Mouse (Mus musculus) kidney, embryonic 16.5 days (tissue): ENCODE measurements around the gene Prkcg. TPM values are rescaled to one million over a fixed set of nuclear protein-coding genes. Genes with fewer than 3 reads are reported as not detected.
"Not testable (repeated sequence)": the region's sequence is repeated elsewhere in the genome, so short reads cannot be mapped to it uniquely, and the experiment has no call there.

Source experiments
- ATAC-seq: fragments of 200-750 bp; cut with Nextera tagmentation; 2 replicates; pipeline ENCODE4 v1.8.0; 2017; ENCODE audit warnings: moderate TSS enrichment; ENCODE audit not compliant: low FRiP score, low TSS enrichment
- H3K27ac ChIP-seq: fragments of 300-500 bp; sonication (generic); 2 replicates; pipeline ENCODE4 v1.5.1; 2014; ENCODE audit warnings: low read length
- H3K27me3 ChIP-seq: fragments of 300-500 bp; sonication (generic); 2 replicates; pipeline ENCODE4 v1.6.1; 2014; ENCODE audit warnings: low read length, control low read depth, mixed read lengths; ENCODE audit not compliant: insufficient read depth
- H3K36me3 ChIP-seq: fragments of 300-500 bp; sonication (generic); 2 replicates; pipeline ENCODE4 v1.6.1; 2014; ENCODE audit warnings: low read length, control low read depth, mixed read lengths; ENCODE audit not compliant: insufficient read depth
- H3K4me1 ChIP-seq: fragments of 300-500 bp; sonication (generic); 2 replicates; pipeline ENCODE4 v1.6.1; 2014; ENCODE audit warnings: low read length, control low read depth, mixed read lengths; ENCODE audit not compliant: insufficient read depth
- H3K4me2 ChIP-seq: fragments of 300-500 bp; sonication (generic); replicated peaks from 2 replicates; pipeline ENCODE4 v1.6.1; 2014; ENCODE audit warnings: low read depth, low read length
- H3K4me3 ChIP-seq: fragments of 300-500 bp; sonication (generic); 2 replicates; pipeline ENCODE4 v1.5.1; 2014; ENCODE audit warnings: mild to moderate bottlenecking, low read length
- H3K9ac ChIP-seq: fragments of 300-500 bp; sonication (generic); replicated peaks from 2 replicates; pipeline ENCODE4 v1.6.1; 2014; ENCODE audit warnings: low read length
- H3K9me3 ChIP-seq: fragments of 300-500 bp; sonication (generic); 2 replicates; pipeline ENCODE4 v1.6.1; 2016; ENCODE audit warnings: low read length, control low read depth
- WGBS: fragments of 180-500 bp; shearing (Covaris S2); extraction: QIAGEN DNeasy Blood & Tissue Kit; methylation state at CpG from one replicate; pipeline ENCODE4 v1.1.7; 2014; 5-methylcytosine and 5-hydroxymethylcytosine counted together
- polyA plus RNA-seq: library from polyadenylated mRNA; unstranded; fragments of >200 nt; fragmentation: Nextera tagmentation; extraction: Ambion mirVana; gene quantifications from 2 replicates; pipeline ENCODE4 v1.2.1, GENCODE M21; 2015

Prkcg gene
- polyA plus RNA-seq, 1 experiment from 2014 or later = 0.14 TPM

- H3K27me3 ChIP-seq = no peaks in the 10 kb centered on the region
- no peak overlapping the region for H3K27ac ChIP-seq
- no peak overlapping the region for H3K9ac ChIP-seq
- H3K4me1 ChIP-seq = peaks cover 7% of the 10 kb centered on the region
- H3K36me3 ChIP-seq = no peaks in the 10 kb centered on the region
- H3K9me3 ChIP-seq = no peaks in the 10 kb centered on the region
- H3K4me2 ChIP-seq = no peak overlapping the region
- ATAC-seq = no peak
- no peak overlapping the region for H3K4me3 ChIP-seq
- 97% methylated on average over 5 of the region's 5 CpGs for WGBS
These were observed 2.9 kb upstream of the Prkcg start for GRCm38 (mm10) chr7:3286036-3286435.

GRCm38 (mm10) chr7:3287186-3287585, 1.8 kb upstream of the Prkcg start:
- no peak overlapping the region for H3K4me2 ChIP-seq
- no peak overlapping the region for H3K9ac ChIP-seq
- no peak overlapping the region for H3K4me3 ChIP-seq
- H3K4me1 ChIP-seq = peaks cover 16% of the 10 kb centered on the region
- WGBS = 77% methylated on average over 7 of the region's 7 CpGs
- no peak for ATAC-seq
- H3K9me3 ChIP-seq = no peaks in the 10 kb centered on the region
- H3K27ac ChIP-seq = no peak overlapping the region
- no peaks in the 10 kb centered on the region for H3K36me3 ChIP-seq
- H3K27me3 ChIP-seq = no peaks in the 10 kb centered on the region

DNA sequence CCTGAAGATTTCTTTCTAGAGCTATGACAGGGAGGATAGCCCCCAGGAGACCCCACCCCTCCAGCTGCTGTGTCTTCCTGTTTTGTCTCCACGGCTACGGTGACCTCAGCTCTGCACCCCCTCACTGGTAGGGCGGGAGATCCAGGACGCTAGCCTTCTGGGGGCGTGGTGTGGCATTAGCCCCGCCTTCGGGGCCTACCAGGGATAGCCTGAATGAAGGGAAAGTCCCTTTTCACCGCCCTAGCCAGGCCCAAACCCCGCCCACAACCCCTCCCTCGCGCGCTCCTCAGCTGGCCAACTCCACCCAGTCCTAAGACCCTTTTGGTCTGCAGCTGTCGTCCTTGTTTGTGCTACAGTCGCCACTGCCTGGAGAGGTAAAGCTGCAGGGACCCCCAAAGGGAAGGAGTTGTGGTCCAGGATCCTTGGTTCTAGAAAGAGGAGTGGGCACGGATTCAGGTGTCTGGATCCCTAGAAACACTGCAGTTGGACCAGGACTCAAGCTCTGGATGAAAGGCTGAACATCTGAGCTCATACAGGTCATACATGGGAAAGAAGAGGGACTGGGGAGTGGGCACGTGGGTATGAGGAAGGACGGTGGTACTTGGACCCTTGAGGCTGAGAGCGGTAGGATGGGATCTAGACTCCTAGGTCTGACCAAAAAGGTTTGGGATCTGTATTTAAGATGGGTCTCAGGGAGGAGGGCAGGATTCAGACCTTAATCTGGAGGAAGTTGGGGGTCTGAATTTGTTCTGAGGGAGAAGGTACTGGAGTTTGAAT, 1.5 kb downstream of the Prkcg start:
- Histone ChIP-seq H3K27ac (peak overlapping the region; percentile 90), H3K4me2 (peak overlapping the region; percentile 77), H3K27me3 (no peaks in the 10 kb centered on the region), H3K4me1 (peaks cover 24% of the 10 kb centered on the region), H3K9ac (peak overlapping the region; percentile 72), H3K4me3 (peak overlapping the region; percentile 52), H3K36me3 (peaks cover 6% of the 10 kb centered on the region; the same call in 1 of the 2 replicates), H3K9me3 (no peaks in the 10 kb centered on the region)
- peak; percentile 88 for ATAC-seq
- 2% methylated on average over 18 of the region's 18 CpGs for WGBS

GRCm38 (mm10) chr7:3291197-3291596, 2.2 kb downstream of the Prkcg start:
- no peak for ATAC-seq
- Histone ChIP-seq H3K9me3 (no peaks in the 10 kb centered on the region), H3K4me1 (peaks cover 24% of the 10 kb centered on the region), H3K27me3 (no peaks in the 10 kb centered on the region), H3K4me2 (peak overlapping the region; percentile 77), H3K27ac (peak overlapping the region; percentile 80), H3K9ac (peak overlapping the region; percentile 62), H3K36me3 (peaks cover 8% of the 10 kb centered on the region; the same call in 1 of the 2 replicates), H3K4me3 (peak overlapping the region; percentile 52)
- 28% methylated on average over 6 of the region's 6 CpGs for WGBS

- 69% methylated on average over 3 of the region's 3 CpGs for WGBS
- H3K27ac ChIP-seq = peak overlapping the region; percentile 80
- peaks cover 24% of the 10 kb centered on the region for H3K4me1 ChIP-seq
- H3K4me2 ChIP-seq = peak overlapping the region; percentile 77
- H3K27me3 ChIP-seq = no peaks in the 10 kb centered on the region
- H3K9me3 ChIP-seq = no peaks in the 10 kb centered on the region
- H3K4me3 ChIP-seq = peak overlapping the region; percentile 52
- ATAC-seq = no peak
- peak overlapping the region; percentile 62 for H3K9ac ChIP-seq
- peaks cover 12% of the 10 kb centered on the region for H3K36me3 ChIP-seq
These were observed 2.8 kb downstream of the Prkcg start for GRCm38 (mm10) chr7:3291764-3292163.

DNA sequence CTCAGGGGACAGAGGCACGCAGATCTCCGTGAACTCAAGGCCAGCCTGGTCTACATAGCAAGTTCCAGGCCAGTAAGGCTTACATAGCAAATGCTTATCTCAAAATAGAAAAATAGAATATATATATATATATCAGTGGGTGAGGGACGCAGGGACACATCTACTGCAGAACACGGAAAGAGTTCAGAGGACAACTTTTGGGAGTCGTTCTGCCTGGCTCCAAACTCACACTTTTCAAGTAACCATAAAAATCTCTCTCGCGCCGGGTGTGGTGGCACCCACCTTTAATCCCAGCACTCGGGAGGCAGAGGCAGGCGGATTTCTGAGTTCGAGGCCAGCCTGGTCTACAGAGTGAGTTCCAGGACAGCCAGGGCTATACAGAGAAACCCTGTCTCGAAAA, 3.3 kb downstream of the Prkcg start:
- peaks cover 17% of the 10 kb centered on the region for H3K36me3 ChIP-seq
- peak overlapping the region; percentile 80 for H3K27ac ChIP-seq
- H3K4me2 ChIP-seq = peak overlapping the region; percentile 77
- WGBS = 54% methylated on average over 12 of the region's 12 CpGs
- H3K9me3 ChIP-seq, ATAC-seq, H3K27me3 ChIP-seq: not testable (repeated sequence)
- H3K4me3 ChIP-seq = peak overlapping the region; percentile 52
- peaks cover 24% of the 10 kb centered on the region for H3K4me1 ChIP-seq
- H3K9ac ChIP-seq = peak overlapping the region; percentile 62

DNA sequence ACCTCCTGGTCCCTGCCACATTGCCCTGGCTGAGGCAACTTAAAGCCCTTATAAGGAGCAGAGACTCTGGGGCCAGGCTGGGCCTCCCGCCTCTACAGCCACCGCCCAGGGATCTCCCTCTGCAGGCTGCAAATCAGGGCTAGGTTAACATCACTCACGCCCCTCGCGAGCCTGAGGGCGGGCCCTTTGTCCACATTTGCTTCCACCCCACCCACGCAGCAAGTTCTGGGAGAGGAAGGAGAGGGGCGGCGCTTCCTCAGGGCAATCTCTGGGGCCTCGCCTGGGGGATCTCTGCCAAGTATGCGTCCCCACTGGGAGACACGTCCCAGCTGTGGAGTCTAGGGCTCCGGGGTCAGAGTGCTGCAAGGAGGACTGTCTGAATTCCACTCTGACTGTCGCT, 3.8 kb downstream of the Prkcg start:
- peak; percentile 90 for ATAC-seq
- 0% methylated on average over 14 of the region's 14 CpGs for WGBS
- Histone ChIP-seq H3K36me3 (peaks cover 22% of the 10 kb centered on the region), H3K9ac (peak overlapping the region; percentile 64), H3K4me1 (peaks cover 24% of the 10 kb centered on the region), H3K27ac (peak overlapping the region; percentile 84), H3K9me3 (no peaks in the 10 kb centered on the region), H3K4me3 (peak overlapping the region; percentile 52), H3K27me3 (no peaks in the 10 kb centered on the region), H3K4me2 (peak overlapping the region; percentile 77)

DNA sequence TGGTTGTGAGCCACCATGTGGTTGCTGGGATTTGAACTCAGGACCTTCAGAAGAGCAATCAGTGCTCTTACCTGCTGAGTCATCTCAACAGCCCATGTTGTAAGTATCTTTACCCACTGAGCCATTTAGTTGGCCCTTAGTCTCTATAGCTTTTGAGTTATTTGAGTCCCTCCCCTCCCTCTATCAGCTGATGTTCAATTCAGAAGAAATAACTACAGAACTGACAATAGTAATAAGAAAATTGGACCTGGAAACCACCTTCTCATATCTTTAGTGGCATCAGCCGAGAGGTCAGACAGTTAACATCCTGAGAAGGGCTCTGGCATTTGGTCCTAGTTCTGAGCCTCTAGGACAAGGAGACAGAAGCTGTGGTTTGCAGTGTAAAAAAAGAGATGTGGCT, 5.8 kb downstream of the Prkcg start:
- 83% methylated on average over 1 of the region's 1 CpGs for WGBS
- Histone ChIP-seq H3K4me1 (peaks cover 23% of the 10 kb centered on the region), H3K9me3 (no peaks in the 10 kb centered on the region), H3K27ac (no peak overlapping the region), H3K4me3 (no peak overlapping the region), H3K9ac (no peak overlapping the region), H3K4me2 (no peak overlapping the region), H3K27me3 (no peaks in the 10 kb centered on the region), H3K36me3 (peaks cover 33% of the 10 kb centered on the region)
- no peak for ATAC-seq

- H3K9me3 ChIP-seq = no peaks in the 10 kb centered on the region
- H3K4me3 ChIP-seq = no peak overlapping the region
- no peak overlapping the region for H3K9ac ChIP-seq
- WGBS = 78% methylated on average over 5 of the region's 5 CpGs
- peaks cover 21% of the 10 kb centered on the region; the same call in 1 of the 2 replicates for H3K4me1 ChIP-seq
- H3K27me3 ChIP-seq = no peaks in the 10 kb centered on the region
- no peak for ATAC-seq
- H3K27ac ChIP-seq = no peak overlapping the region
- peaks cover 33% of the 10 kb centered on the region for H3K36me3 ChIP-seq
- H3K4me2 ChIP-seq = no peak overlapping the region
These were observed 6.5 kb downstream of the Prkcg start for GRCm38 (mm10) chr7:3295321-3296110.
